Mouse (Mus musculus): ENCODE measurements at regions not wholly inside any gene's neighbourhood (a gene's known extent, or its start where the extent isn't known, plus 50 kb on each side); places are given as distances from the start of the nearest gene placed in this dataset.

GRCm38 (mm10) chr10:117479721-117480455 lies 100.1 kb upstream of the Cpsf6 start:
- TF ChIP-seq CTCF (IDR thresholded peaks at IDR 0.05; ENCODE audit: control insufficient read depth, insufficient read depth, insufficient replicate concordance, low read depth, low read length): no peak
- no peak for TF ChIP-seq POLR2A (IDR thresholded peaks at IDR 0.05; ENCODE audit: control insufficient read depth, low read depth, low read length)

Measured in testis, adult 2 months (tissue).